Mouse (Mus musculus) stomach, postnatal 0 days (tissue): Measurements from ENCODE around the gene Abi3bp.

Source experiments
- CTCF ChIP-seq: IDR thresholded peaks from 2 replicates; pipeline ENCODE4 v1.5.1; 2016; ENCODE audit warnings: antibody characterized with exemption, low read depth, mild to moderate bottlenecking, moderate library complexity
- EP300 ChIP-seq: optimal IDR thresholded peaks from 2 replicates; pipeline ENCODE3; 2016; ENCODE audit warnings: antibody characterized with exemption

DNA sequence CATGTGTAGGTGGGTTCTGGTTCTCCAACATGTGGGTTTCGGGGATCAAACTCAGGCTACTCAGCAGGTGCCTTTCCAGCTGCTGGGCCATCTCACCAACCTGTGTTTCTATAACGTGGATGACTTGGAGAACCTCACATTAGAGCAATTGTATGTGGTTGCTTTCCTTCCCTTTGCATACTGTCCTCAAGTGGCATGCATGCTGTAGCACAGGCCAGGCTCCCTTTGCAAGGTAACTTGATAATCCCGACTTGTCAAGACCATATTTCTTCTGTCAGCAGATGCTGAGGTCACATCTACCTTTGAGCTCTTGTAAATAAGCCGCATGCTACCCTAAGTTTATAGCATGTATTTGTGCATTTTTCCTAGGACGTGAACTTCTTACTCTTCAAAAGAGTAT, 36.6 kb upstream of the Abi3bp start:
- no peak for TF ChIP-seq CTCF
- TF ChIP-seq EP300: no peak
